Mouse (Mus musculus): ENCODE measurements at regions not wholly inside any gene's neighbourhood (a gene's known extent, or its start where the extent isn't known, plus 50 kb on each side); places are given as distances from the start of the nearest gene placed in this dataset.
"Not testable (repeated sequence)": the region's sequence is repeated elsewhere in the genome, so short reads cannot be mapped to it uniquely, and the experiment has no call there.

GRCm38 (mm10) chr3:113105979-113106378, 152.7 kb downstream of the Amy2a5 start:
- Histone ChIP-seq H3K9ac (replicated peaks; ENCODE audit: low read depth, low read length) (no peak overlapping the region), H3K27me3 (ENCODE audit: control insufficient read depth, insufficient read depth, low read length) (no peaks in the 10 kb centered on the region), H3K36me3 (replicated peaks; ENCODE audit: control insufficient read depth, insufficient read depth, low read length) (no peaks in the 10 kb centered on the region), H3K4me2 (ENCODE audit: low read depth, low read length) (no peak overlapping the region), H3K27ac (ENCODE audit: low read depth) (no peak overlapping the region), H3K4me3 (ENCODE audit: low read depth, low read length) (no peak overlapping the region), H3K9me3 (replicated peaks; ENCODE audit: control insufficient read depth, low read length) (0 out of 2 replicates have a peak, but pooled peaks cover 4% of the 10 kb centered on the region), H3K4me1 (ENCODE audit: control insufficient read depth, insufficient read depth) (no peaks in the 10 kb centered on the region)
- TF ChIP-seq EP300 (IDR thresholded peaks at IDR 0.05; ENCODE audit: low read depth): no peak
- no peak for TF ChIP-seq CTCF (IDR thresholded peaks at IDR 0.05; ENCODE audit: low read depth)
- no peak for ATAC-seq (ENCODE audit: insufficient read depth, low read depth)
- no peak for DNase-seq (ENCODE audit: low spot score)
- 54% methylated on average over 1 of the region's 1 CpGs for WGBS

- H3K9me3 ChIP-seq (replicated peaks; ENCODE audit: control insufficient read depth, low read length); H3K4me3 ChIP-seq (ENCODE audit: low read depth, low read length); ATAC-seq (ENCODE audit: insufficient read depth, low read depth); H3K27ac ChIP-seq (ENCODE audit: low read depth); H3K27me3 ChIP-seq (ENCODE audit: control insufficient read depth, insufficient read depth, low read length); DNase-seq (ENCODE audit: low spot score); H3K9ac ChIP-seq (replicated peaks; ENCODE audit: low read depth, low read length); H3K36me3 ChIP-seq (replicated peaks; ENCODE audit: control insufficient read depth, insufficient read depth, low read length); H3K4me1 ChIP-seq (ENCODE audit: control insufficient read depth, insufficient read depth); H3K4me2 ChIP-seq (ENCODE audit: low read depth, low read length): not testable (repeated sequence)
- WGBS: 62% methylated on average over 19 of the region's 21 CpGs
Observed at GRCm38 (mm10) chr3:113090850-113091249, 167.8 kb downstream of the Amy2a5 start.

GRCm38 (mm10) chr3:113080704-113081103, 177.9 kb downstream of the Amy2a5 start:
- no peaks in the 10 kb centered on the region for H3K36me3 ChIP-seq (replicated peaks; ENCODE audit: control insufficient read depth, insufficient read depth, low read length)
- 0% methylated on average over 1 of the region's 1 CpGs for WGBS
- DNase-seq (ENCODE audit: low spot score) (peak; percentile 11), ATAC-seq (ENCODE audit: insufficient read depth, low read depth) (no peak)
- no peak overlapping the region for H3K27ac ChIP-seq (ENCODE audit: low read depth)
- no peak overlapping the region for H3K4me3 ChIP-seq (ENCODE audit: low read depth, low read length)
- TF ChIP-seq CTCF (IDR thresholded peaks at IDR 0.05; ENCODE audit: low read depth): peak; percentile 44
- TF ChIP-seq EP300 (IDR thresholded peaks at IDR 0.05; ENCODE audit: low read depth): no peak
- no peaks in the 10 kb centered on the region for H3K27me3 ChIP-seq (ENCODE audit: control insufficient read depth, insufficient read depth, low read length)
- no peak overlapping the region for H3K4me2 ChIP-seq (ENCODE audit: low read depth, low read length)
- H3K9me3 ChIP-seq (replicated peaks; ENCODE audit: control insufficient read depth, low read length): no peaks in the 10 kb centered on the region
- no peak overlapping the region for H3K9ac ChIP-seq (replicated peaks; ENCODE audit: low read depth, low read length)
- H3K4me1 ChIP-seq (ENCODE audit: control insufficient read depth, insufficient read depth): no peaks in the 10 kb centered on the region

All from heart, postnatal 0 days (tissue).